ENCODE assay signal across 7 mouse cellular contexts in genomic region chr6:98089185-98089584, GRCm38 (mm10).
DNase-seq lines count a peak whose midpoint lies in the region; ATAC-seq and TF ChIP-seq lines count a peak whose summit lies in the region.

No protein-coding gene starts in this region.

- DNase-seq in 416B (ENCODE audit: low read depth) (peak; percentile 7), CH12.LX (ENCODE audit: extremely low read depth) (peak; percentile 33)
- DNase-seq in midbrain, postnatal 0 days (ENCODE audit: low spot score): peak; percentile 42
- no peak for DNase-seq in ovary, postnatal 36 days (ENCODE audit: low spot score)

- H3K27me3 ChIP-seq in intestine, postnatal 0 days (replicated peaks; ENCODE audit: control insufficient read depth, insufficient read depth, low read length): no peaks in the 10 kb centered on the region
- H3K27me3 ChIP-seq in intestine, embryonic 16.5 days (replicated peaks; ENCODE audit: control insufficient read depth, insufficient read depth, low read length): no peaks in the 10 kb centered on the region
- H3K27me3 ChIP-seq in CH12.LX (replicated peaks): no peaks in the 10 kb centered on the region
- no peaks in the 10 kb centered on the region for H3K27me3 ChIP-seq in midbrain, postnatal 0 days (ENCODE audit: insufficient read depth, low read length)

- no peaks in the 10 kb centered on the region for H3K79me2 ChIP-seq in CH12.LX (replicated peaks; ENCODE audit: control insufficient read depth, extremely low read depth, insufficient read depth, poor library complexity, severe bottlenecking)

- TF ChIP-seq RAD21 in CH12.LX (IDR thresholded peaks at IDR 0.05; ENCODE audit: low read depth, low read length): peak; percentile 7

- H3K9ac ChIP-seq in intestine, postnatal 0 days (ENCODE audit: low read depth, low read length): no peak overlapping the region
- H3K9ac ChIP-seq in intestine, embryonic 16.5 days (ENCODE audit: low read depth, low read length): no peak overlapping the region
- no peak overlapping the region for H3K9ac ChIP-seq in CH12.LX (ENCODE audit: insufficient read depth, low read depth)
- H3K9ac ChIP-seq in midbrain, postnatal 0 days (replicated peaks; ENCODE audit: low read length, poor library complexity, severe bottlenecking): no peak overlapping the region

- H3K27ac ChIP-seq in intestine, postnatal 0 days (ENCODE audit: low read depth, low read length): no peak overlapping the region
- H3K27ac ChIP-seq in intestine, embryonic 16.5 days (ENCODE audit: low read length): no peak overlapping the region
- no peak overlapping the region for H3K27ac ChIP-seq in CH12.LX (ENCODE audit: insufficient read depth, low read depth)
- H3K27ac ChIP-seq in midbrain, postnatal 0 days (ENCODE audit: low read depth, low read length): no peak overlapping the region

- no peaks in the 10 kb centered on the region for H3K4me1 ChIP-seq in intestine, postnatal 0 days (replicated peaks; ENCODE audit: control insufficient read depth, insufficient read depth, low read length)
- no peaks in the 10 kb centered on the region for H3K4me1 ChIP-seq in intestine, embryonic 16.5 days (ENCODE audit: control insufficient read depth, insufficient read depth, low read length)
- no peaks in the 10 kb centered on the region for H3K4me1 ChIP-seq in CH12.LX (ENCODE audit: control insufficient read depth in 1 of 2, insufficient read depth in 2 of 2)
- no peaks in the 10 kb centered on the region for H3K4me1 ChIP-seq in midbrain, postnatal 0 days (ENCODE audit: insufficient read depth, low read length)

- TF ChIP-seq POLR2A in CH12.LX (IDR thresholded peaks at IDR 0.05; ENCODE audit: low read depth, low read length): no peak

- H3K4me3 ChIP-seq in intestine, postnatal 0 days (ENCODE audit: low read depth, low read length): no peak overlapping the region
- no peak overlapping the region for H3K4me3 ChIP-seq in intestine, embryonic 16.5 days (ENCODE audit: low read length)
- no peak overlapping the region for H3K4me3 ChIP-seq in CH12.LX (replicated peaks in 1 of 3; ENCODE audit: low read depth in 2 of 3, low read length in 2 of 3, poor library complexity in 1 of 3)
- H3K4me3 ChIP-seq in midbrain, postnatal 0 days (ENCODE audit: low read depth, low read length): no peak overlapping the region

- no peak for ATAC-seq in intestine, postnatal 0 days
- no peak for ATAC-seq in intestine, embryonic 16.5 days
- ATAC-seq in frontal cortex, adult (ENCODE audit: low TSS enrichment): peak; percentile 97
- ATAC-seq in midbrain, postnatal 0 days (ENCODE audit: low FRiP score): no peak

- in situ Hi-C loops in CH12.LX (cut with MboI; ENCODE audit: low pct_ligation_motif_present, low pct_unique_long_range_greater_than_20kb, low sequenced_read_pairs): no loop called here

- H3K4me2 ChIP-seq in intestine, postnatal 0 days (replicated peaks; ENCODE audit: low read depth): no peak overlapping the region
- no peak overlapping the region for H3K4me2 ChIP-seq in intestine, embryonic 16.5 days (ENCODE audit: low read depth, low read length)
- H3K4me2 ChIP-seq in CH12.LX (ENCODE audit: insufficient read depth, low read depth, poor library complexity, severe bottlenecking): no peak overlapping the region
- H3K4me2 ChIP-seq in midbrain, postnatal 0 days (ENCODE audit: low read depth, low read length, poor library complexity, severe bottlenecking): no peak overlapping the region

- 53% methylated on average over 4 of the region's 4 CpGs for WGBS in intestine, postnatal 0 days
- WGBS in intestine, embryonic 16.5 days: 40% methylated on average over 4 of the region's 4 CpGs
- 35% methylated on average over 4 of the region's 4 CpGs for WGBS in midbrain, postnatal 0 days

- H3K36me3 ChIP-seq in intestine, postnatal 0 days (ENCODE audit: control insufficient read depth, insufficient read depth): no peaks in the 10 kb centered on the region
- no peaks in the 10 kb centered on the region for H3K36me3 ChIP-seq in intestine, embryonic 16.5 days (ENCODE audit: control insufficient read depth, insufficient read depth, low read length)
- H3K36me3 ChIP-seq in CH12.LX (replicated peaks in 1 of 2; ENCODE audit: control insufficient read depth in 1 of 2, insufficient read depth in 1 of 2, low read length in 1 of 2): no peaks in the 10 kb centered on the region
- no peaks in the 10 kb centered on the region for H3K36me3 ChIP-seq in midbrain, postnatal 0 days (ENCODE audit: insufficient read depth, low read length)

- peak; percentile 64 for TF ChIP-seq CTCF in intestine, postnatal 0 days (IDR thresholded peaks at IDR 0.05; ENCODE audit: low read depth)
- TF ChIP-seq CTCF in CH12.LX (conservative IDR thresholded peaks at IDR 0.05 in 1 of 2, IDR thresholded peaks at IDR 0.05 in 1 of 2; ENCODE audit: low read depth in 2 of 2, low read length in 2 of 2): peak; percentile 60 to 79; a peak in 3 of 4 replicates
- TF ChIP-seq CTCF in midbrain, postnatal 0 days (IDR thresholded peaks at IDR 0.05): peak; percentile 68

- dilution Hi-C loops in CH12.LX (cut with MboI; ENCODE audit: extremely low pct_ligation_motif_present, extremely low pct_unique_long_range_greater_than_20kb, low sequenced_read_pairs): no loop called here

- TF ChIP-seq EP300 in CH12.LX (IDR thresholded peaks at IDR 0.05; ENCODE audit: low read length): no peak

- no peaks in the 10 kb centered on the region for H3K9me3 ChIP-seq in intestine, postnatal 0 days (ENCODE audit: control insufficient read depth)
- H3K9me3 ChIP-seq in intestine, embryonic 16.5 days (ENCODE audit: control insufficient read depth, low read length): no peaks in the 10 kb centered on the region
- H3K9me3 ChIP-seq in CH12.LX (replicated peaks; ENCODE audit: low read length): no peaks in the 10 kb centered on the region
- no peaks in the 10 kb centered on the region for H3K9me3 ChIP-seq in midbrain, postnatal 0 days (ENCODE audit: low read length)

TF ChIP-seq in CH12.LX, 34 proteins besides CTCF, POLR2A, EP300 and RAD21:
- no peak for TF ChIP-seq RCOR1 (conservative IDR thresholded peaks at IDR 0.05; ENCODE audit: low read depth, low read length)
- TF ChIP-seq PAX5 (IDR thresholded peaks at IDR 0.05; ENCODE audit: low read length): no peak
- TF ChIP-seq JUN (IDR thresholded peaks at IDR 0.05; ENCODE audit: insufficient read depth, low read depth, low read length): no peak
- no peak for TF ChIP-seq MXI1 (IDR thresholded peaks at IDR 0.05; ENCODE audit: low read depth, low read length)
- TF ChIP-seq CHD1 (IDR thresholded peaks at IDR 0.05; ENCODE audit: low read depth, low read length): no peak
- TF ChIP-seq MAX (IDR thresholded peaks at IDR 0.05; ENCODE audit: low read length): no peak
- TF ChIP-seq CHD2 (IDR thresholded peaks at IDR 0.05; ENCODE audit: low read length): no peak
- no peak for TF ChIP-seq NRF1 (IDR thresholded peaks at IDR 0.05; ENCODE audit: low read depth, low read length)
- TF ChIP-seq POLR2AphosphoS2 (IDR thresholded peaks at IDR 0.05; ENCODE audit: low read depth, low read length): no peak
- TF ChIP-seq HCFC1 (IDR thresholded peaks at IDR 0.05; ENCODE audit: low read depth, low read length): no peak
- TF ChIP-seq ELF1 (IDR thresholded peaks at IDR 0.05; ENCODE audit: low read depth, low read length): no peak
- no peak for TF ChIP-seq JUND (conservative IDR thresholded peaks at IDR 0.05; ENCODE audit: low read depth, low read length)
- no peak for TF ChIP-seq MAZ (IDR thresholded peaks at IDR 0.05; ENCODE audit: low read depth, low read length)
- no peak for TF ChIP-seq E2F4 (IDR thresholded peaks at IDR 0.05; ENCODE audit: insufficient replicate concordance, low read depth, low read length)
- no peak for TF ChIP-seq UBTF (IDR thresholded peaks at IDR 0.05; ENCODE audit: low read depth, low read length)
- TF ChIP-seq ZKSCAN1 (IDR thresholded peaks at IDR 0.05; ENCODE audit: borderline replicate concordance, low read depth, low read length): no peak
- no peak for TF ChIP-seq IRF4 (IDR thresholded peaks at IDR 0.05; ENCODE audit: low read depth, low read length)
- no peak for TF ChIP-seq ZMIZ1 (IDR thresholded peaks at IDR 0.05; ENCODE audit: low read depth, low read length)
- no peak for TF ChIP-seq MAFK (IDR thresholded peaks at IDR 0.05; ENCODE audit: insufficient replicate concordance, low read length)
